ENCODE assay signal across 7 mouse cellular contexts in the genomic region with DNA sequence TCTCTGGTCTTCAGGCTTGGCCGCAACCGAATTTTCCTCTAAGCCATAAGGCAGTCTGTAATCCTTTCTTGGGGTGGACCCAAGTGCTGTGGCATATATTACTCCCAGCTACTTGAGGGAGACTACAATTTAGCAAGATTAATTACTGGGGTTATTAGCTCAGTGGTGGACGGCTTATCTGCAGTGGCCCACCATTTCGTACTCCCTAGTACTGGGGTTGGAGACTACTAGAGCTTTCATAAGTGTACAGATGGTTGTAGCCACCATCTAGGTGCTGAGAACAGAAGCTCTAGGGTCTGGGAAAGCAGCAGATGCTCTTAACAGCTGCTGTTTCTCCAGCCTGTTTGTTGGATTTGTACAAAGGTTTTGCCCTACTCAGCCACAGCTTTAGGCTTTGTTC. TPM values are rescaled to one million over a fixed set of nuclear protein-coding genes. Genes with fewer than 3 reads are reported as not detected.
DNase-seq lines count a peak whose midpoint lies in the region; ATAC-seq and TF ChIP-seq lines count a peak whose summit lies in the region.

No protein-coding gene starts in this region.

- peak overlapping the region; percentile 77 for H3K4me3 ChIP-seq in lung, postnatal 0 days (ENCODE audit: low read depth, low read length)
- H3K4me3 ChIP-seq in forebrain, embryonic 12.5 days (replicated peaks) = peak overlapping the region; percentile 69
- H3K4me3 ChIP-seq in liver, embryonic 13.5 days (replicated peaks) = peak overlapping the region; percentile 85

- no peak for ATAC-seq in lung, postnatal 0 days
- no peak for ATAC-seq in forebrain, embryonic 12.5 days (ENCODE audit: low FRiP score)
- no peak for ATAC-seq in liver, embryonic 13.5 days (ENCODE audit: low read depth)

- peak overlapping the region; percentile 78 for H3K9ac ChIP-seq in lung, postnatal 0 days (replicated peaks; ENCODE audit: low read depth)
- H3K9ac ChIP-seq in forebrain, embryonic 12.5 days = peak overlapping the region; percentile 82
- H3K9ac ChIP-seq in liver, embryonic 13.5 days = peak overlapping the region; percentile 92

- no peaks in the 10 kb centered on the region for H3K9me3 ChIP-seq in lung, postnatal 0 days (ENCODE audit: low read length)
- H3K9me3 ChIP-seq in forebrain, embryonic 12.5 days = no peaks in the 10 kb centered on the region
- H3K9me3 ChIP-seq in liver, embryonic 13.5 days (replicated peaks) = no peaks in the 10 kb centered on the region

- no peak for TF ChIP-seq EP300 in lung, postnatal 0 days (IDR thresholded peaks at IDR 0.05)

- H3K4me2 ChIP-seq in lung, postnatal 0 days (replicated peaks; ENCODE audit: low read depth, low read length) = peak overlapping the region; percentile 72
- H3K4me2 ChIP-seq in forebrain, embryonic 12.5 days = peak overlapping the region; percentile 68
- peak overlapping the region; percentile 78 for H3K4me2 ChIP-seq in liver, embryonic 13.5 days

- peaks cover 8% of the 10 kb centered on the region; the same call in 1 of the 2 replicates for H3K4me1 ChIP-seq in lung, postnatal 0 days (ENCODE audit: insufficient read depth, low read depth, low read length)
- peaks cover 20% of the 10 kb centered on the region for H3K4me1 ChIP-seq in forebrain, embryonic 12.5 days
- H3K4me1 ChIP-seq in liver, embryonic 13.5 days (replicated peaks) = peaks cover 34% of the 10 kb centered on the region

- H3K27me3 ChIP-seq in lung, postnatal 0 days (replicated peaks; ENCODE audit: insufficient read depth, low read length) = no peaks in the 10 kb centered on the region
- H3K27me3 ChIP-seq in forebrain, embryonic 12.5 days = no peaks in the 10 kb centered on the region
- no peaks in the 10 kb centered on the region for H3K27me3 ChIP-seq in liver, embryonic 13.5 days

- 5% methylated on average over 4 of the region's 4 CpGs for WGBS in lung, postnatal 0 days
- WGBS in forebrain, embryonic 12.5 days = 33% methylated on average over 4 of the region's 4 CpGs
- WGBS in liver, embryonic 13.5 days (ENCODE audit: insufficient replicate concordance) = 24% methylated on average over 4 of the region's 4 CpGs

- no peak for DNase-seq in lung, postnatal 0 days (ENCODE audit: low spot score)
- no peak for DNase-seq in lung, postnatal 25 days (ENCODE audit: low spot score)
- no peak for DNase-seq in liver, embryonic 13.5 days
- DNase-seq in frontal cortex, adult 2 months (ENCODE audit: extremely low spot score in 1 of 2, low spot score in 1 of 2) = no peak
- no peak for DNase-seq in adrenal gland, postnatal 10 days
- no peak for DNase-seq in right cerebral cortex, adult 18-20 months

- no peak for TF ChIP-seq CTCF in lung, postnatal 0 days (IDR thresholded peaks at IDR 0.05)

- H3K27ac ChIP-seq in lung, postnatal 0 days (ENCODE audit: low read length) = no peak overlapping the region
- H3K27ac ChIP-seq in forebrain, embryonic 12.5 days = peak overlapping the region; percentile 68
- H3K27ac ChIP-seq in liver, embryonic 13.5 days = peak overlapping the region; percentile 89

- peaks cover 9% of the 10 kb centered on the region; the same call in 1 of the 2 replicates for H3K36me3 ChIP-seq in lung, postnatal 0 days (ENCODE audit: insufficient read depth, low read length)
- peaks cover 34% of the 10 kb centered on the region for H3K36me3 ChIP-seq in forebrain, embryonic 12.5 days (replicated peaks)
- peaks cover 43% of the 10 kb centered on the region for H3K36me3 ChIP-seq in liver, embryonic 13.5 days

RNA-seq across cellular contexts. Expression of gene Ppib, which starts 1.0 kb away (rescaled TPM):
- polyA plus RNA-seq in lung, postnatal 0 days (2015; fragmentation: Nextera tagmentation; extraction: Ambion mirVana) = 577 and 650 TPM in 2 replicates
- polyA plus RNA-seq in forebrain, embryonic 12.5 days (2016; fragmentation: Nextera tagmentation; extraction: Ambion mirVana) = 339 and 361 TPM in 2 replicates
- polyA plus RNA-seq in liver, embryonic 13.5 days (2015; fragmentation: Nextera tagmentation; extraction: Ambion mirVana) = 380 and 383 TPM in 2 replicates
- 239 and 279 TPM in 2 replicates for polyA plus RNA-seq in frontal cortex, adult 2 months (2012; rRNA removed)
- 100 to 1,000 TPM; 364 to 402 TPM for total RNA-seq in adrenal gland, postnatal 10 days (2021)

RNA-seq across cellular contexts. Expression of gene Snx22, which starts 8.5 kb away (rescaled TPM):
- 25.7 and 28.3 TPM in 2 replicates for polyA plus RNA-seq in lung, postnatal 0 days (2015; fragmentation: Nextera tagmentation; extraction: Ambion mirVana)
- 3.3 and 4.0 TPM in 2 replicates for polyA plus RNA-seq in forebrain, embryonic 12.5 days (2016; fragmentation: Nextera tagmentation; extraction: Ambion mirVana)
- polyA plus RNA-seq in liver, embryonic 13.5 days (2015; fragmentation: Nextera tagmentation; extraction: Ambion mirVana) = 29.2 and 31.4 TPM in 2 replicates
- 6.2 TPM in 2 replicates for polyA plus RNA-seq in frontal cortex, adult 2 months (2012; rRNA removed)
- total RNA-seq in adrenal gland, postnatal 10 days (2021) = 1 to 10 TPM in 1 of 2 experiments, under 1 TPM in 1; 0.66 to 1.9 TPM
